Mouse (Mus musculus): Measurements from ENCODE around the gene Ddx23.

Ddx23 gene

DNA sequence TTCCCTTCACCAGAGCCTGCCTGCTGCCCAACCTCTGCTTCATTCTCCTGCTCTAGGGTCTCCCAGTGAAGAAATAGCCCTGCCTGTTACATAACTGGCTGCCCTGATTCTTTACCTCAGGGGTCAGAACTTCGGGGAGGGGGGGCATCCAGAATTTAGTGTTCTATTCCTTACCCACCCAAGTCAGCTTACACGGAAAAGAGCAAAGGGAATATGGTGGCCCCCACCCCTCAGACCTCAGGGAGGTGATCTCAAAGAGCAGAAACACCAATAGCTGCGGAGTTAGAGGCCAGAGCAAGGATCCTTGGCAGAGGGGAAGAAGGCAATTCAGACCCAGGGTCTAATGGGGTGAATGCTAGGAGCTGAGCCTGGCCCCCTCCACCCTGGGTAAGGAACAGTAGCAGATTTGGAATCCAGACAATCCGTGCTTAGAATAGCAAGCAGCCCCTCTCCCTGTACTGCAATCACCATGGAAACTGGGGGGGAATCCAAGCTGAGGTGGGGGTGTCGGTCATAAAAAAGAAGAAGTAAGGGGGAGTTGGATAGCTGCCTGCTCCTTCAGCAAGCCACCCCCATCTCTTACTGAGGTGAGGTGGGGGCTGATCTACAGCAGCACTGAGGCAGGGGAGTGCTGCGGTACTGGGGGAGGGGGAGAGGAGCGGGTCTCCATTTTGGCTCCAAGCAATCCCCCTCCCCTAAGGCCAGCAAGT, 11.7 kb upstream of the Ddx23 start:
- no peak for DNase-seq

DNA sequence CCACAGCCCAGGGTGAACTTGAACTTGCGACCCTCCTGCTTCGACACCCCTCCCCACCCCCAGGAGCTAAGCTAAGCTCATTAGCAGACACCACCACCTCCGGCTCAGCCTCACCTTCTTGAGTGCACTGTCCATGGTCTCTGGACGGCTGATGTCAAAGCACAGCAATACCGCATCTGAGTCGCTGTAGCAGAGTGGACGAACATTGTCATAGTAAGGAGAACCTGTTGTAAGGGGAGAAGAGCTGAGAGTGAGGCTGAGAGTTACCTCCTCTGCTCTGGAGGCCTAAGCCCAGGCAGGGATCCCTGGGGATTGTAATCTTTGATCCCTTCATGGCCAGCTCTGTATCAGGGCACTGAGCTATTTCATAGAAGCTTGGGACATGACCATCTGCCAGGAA, 11.0 kb upstream of the Ddx23 start:
- DNase-seq = no peak

DNA sequence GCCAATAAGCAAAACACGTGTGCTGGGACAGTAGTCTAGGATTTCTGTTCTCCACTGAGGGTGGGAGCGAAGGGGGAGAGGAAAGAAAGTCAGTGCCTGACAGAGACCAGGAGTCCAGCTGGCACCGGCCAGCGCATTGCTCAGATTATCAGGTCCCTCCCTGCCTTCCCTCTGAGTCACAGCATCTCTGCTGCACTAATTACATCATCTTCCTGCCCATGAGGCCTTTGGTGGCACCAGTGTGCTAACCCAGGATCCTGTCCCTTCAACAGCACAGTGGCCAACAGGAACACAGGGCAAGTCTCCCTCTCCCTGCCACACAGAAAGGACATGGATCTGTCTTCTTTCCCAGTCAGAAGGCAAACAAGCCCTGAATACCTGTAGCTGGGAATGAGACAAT, 9.9 kb upstream of the Ddx23 start:
- no peak for DNase-seq

DNA sequence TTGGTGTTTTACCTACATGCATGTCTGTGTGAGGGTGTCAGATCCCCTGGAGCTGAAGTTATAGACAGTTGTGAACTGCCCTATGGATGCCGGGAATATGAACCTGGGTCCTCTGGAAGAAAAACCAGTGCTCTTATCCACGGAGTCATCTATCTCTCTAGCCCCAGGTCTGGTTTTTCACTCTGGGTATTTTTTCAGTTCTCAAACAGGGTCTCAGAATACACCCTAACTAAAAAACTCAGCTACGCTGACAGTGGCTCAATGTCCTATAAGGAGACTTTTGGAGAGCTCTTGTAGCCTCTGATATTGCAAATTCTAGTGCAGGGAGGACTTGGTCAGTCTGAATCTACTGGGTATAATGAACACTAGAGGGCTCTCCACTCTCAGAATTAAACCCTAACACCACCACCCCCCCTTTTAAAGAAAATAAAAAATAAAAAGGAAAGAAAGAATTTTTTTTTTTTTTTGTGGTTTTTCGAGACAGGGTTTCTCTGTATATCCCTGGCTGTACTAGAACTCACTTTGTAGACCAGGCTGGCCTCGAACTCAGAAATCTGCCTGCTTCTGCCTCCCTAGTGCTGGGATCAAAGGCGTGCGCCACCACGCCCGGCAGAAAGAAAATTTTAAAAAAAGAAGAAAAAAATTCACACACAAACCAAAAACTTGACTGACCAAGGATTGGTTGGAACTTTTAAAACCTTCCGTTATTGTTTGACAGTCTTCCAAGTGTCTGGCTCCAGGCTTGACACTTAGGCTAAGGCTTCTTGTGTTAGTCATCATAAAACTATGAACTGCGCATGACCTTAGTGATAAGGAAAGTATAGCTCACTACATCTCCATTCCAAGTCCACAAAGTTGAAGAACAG, 1.6 kb upstream of the Ddx23 start:
- DNase-seq = peak; percentile 38

DNA sequence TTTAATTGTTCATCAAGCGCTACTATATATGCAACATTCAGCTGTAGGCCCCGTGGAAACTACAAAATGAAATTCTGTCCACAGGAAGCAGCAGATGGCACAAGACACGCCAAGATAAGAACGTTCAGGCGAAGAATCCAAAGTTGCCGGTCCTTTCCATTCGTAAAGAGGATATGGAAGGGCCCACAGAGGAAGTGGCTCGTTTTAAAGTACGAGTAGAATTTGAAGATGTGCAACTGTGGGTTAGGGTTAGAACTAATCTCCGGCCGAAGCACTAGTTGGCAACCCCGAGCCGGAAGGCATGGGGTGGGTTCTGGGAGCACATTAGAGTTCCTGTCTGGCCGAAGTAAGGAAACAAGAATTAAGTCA, 512 bp downstream of the Ddx23 start:
- DNase-seq = no peak

DNA sequence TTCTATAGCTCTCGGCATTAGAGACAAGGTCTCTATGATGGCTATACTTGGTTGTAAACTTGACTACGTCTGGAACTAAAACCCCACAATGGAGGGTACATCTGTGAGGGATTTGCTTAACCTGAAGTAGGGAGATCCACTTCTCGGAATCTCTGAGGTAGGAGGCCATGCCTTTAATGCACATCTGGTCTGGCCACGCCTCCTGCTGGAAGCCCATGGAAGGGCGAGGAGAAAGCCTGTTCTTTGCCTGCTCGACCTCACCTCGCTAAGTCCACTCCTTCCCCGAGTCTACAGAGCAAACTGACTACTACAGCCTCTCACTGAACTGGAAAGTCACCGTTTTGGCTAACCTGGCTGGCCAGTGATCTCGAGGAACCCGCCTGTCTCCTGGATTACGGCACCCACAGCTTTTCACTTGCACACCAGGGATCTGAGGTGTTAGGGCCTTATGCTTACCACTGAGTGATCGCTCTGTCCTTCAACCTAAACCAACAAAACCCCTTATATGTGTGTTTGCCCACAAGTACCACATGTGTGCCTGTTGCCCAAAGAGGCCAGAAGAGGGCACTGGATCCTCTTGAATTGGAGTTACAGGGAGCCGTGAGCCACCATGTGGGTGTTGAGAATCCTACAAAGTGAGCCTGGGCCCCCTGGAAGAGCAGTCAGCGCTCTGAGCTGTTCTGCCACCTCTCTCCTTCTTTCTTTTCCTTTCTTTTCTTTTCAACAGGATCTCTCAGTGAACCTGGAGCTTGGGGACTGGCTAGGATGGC, 5.5 kb downstream of the Ddx23 start:
- DNase-seq = no peak

DNA sequence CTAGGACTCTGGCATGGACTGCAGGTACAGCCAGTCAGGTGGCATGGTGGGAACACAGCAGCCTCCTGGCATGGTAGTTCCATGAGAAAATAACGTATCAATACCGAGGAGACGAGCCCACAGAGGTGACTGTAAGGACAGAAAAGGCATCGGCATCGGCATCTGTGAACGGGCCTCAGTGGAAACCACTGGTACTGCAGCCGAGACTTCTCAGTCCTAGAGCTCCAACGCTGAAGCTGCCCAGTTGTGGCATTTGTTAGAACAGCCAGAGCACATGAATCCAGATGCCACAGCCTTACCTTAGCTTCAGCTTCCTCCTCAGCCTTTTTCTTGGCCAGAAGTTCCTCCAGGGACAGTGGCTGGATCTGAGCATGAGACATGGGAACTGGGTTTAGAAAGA, 10.5 kb downstream of the Ddx23 start:
- DNase-seq = no peak

DNA sequence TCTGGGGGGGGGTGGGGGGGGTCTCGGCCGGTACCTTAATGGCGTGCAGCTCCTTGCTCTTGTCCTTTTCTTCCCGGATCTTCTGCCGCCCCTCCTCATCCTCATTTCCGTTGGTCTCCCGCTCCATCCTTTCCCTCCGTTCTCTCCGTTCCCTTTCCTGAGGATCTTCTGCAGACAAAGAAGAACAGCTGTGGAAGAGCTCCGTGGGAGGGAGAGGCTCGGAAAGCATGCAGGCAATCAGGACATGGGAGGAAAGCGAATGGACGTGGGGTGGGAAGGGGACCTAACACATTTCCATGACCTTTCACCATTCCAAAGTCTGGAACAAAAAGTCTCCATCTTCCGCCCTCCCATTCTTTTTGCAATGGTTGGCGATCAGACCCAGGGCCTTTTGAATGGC, 11.3 kb downstream of the Ddx23 start:
- DNase-seq = no peak

DNA sequence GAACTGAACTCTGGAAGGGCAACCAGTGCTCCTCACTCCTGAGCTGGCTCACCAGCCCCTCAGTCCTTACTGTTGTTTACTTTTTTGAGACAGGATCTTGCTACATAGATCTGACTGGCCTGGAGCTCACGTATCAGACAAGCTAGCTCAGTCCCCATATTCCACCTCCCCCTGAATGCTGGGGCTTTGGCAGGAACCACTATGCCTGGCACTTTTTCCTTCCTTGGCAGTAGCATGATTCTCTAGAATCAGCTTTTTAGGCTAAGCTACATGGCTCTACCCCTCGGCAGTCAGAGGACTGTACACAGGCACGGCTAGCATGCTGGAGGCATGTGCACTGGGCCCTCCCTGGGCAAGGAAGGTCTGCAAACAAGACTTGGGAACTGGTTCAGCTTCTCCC, 14.6 kb downstream of the Ddx23 start:
- no peak for DNase-seq

DNA sequence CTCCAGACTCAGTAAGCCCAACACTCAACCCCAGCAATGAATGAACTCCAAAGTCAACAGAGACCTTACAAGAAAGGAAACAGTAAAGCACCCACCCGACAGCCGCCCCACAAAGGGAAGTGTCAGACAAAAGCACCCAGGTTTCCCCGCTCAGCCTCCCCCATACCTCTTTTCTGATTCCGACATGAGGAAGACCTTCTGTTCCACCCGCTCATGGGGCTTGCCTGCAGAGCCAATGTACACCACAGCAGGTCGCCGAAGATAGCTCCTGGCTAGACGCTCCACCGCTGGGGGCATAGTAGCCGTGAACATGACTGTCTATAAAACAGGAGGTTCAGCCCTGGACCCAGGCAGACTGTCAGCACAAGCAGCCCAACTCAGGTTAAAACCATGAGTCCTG, 15.4 kb downstream of the Ddx23 start:
- no peak for DNase-seq

DNA sequence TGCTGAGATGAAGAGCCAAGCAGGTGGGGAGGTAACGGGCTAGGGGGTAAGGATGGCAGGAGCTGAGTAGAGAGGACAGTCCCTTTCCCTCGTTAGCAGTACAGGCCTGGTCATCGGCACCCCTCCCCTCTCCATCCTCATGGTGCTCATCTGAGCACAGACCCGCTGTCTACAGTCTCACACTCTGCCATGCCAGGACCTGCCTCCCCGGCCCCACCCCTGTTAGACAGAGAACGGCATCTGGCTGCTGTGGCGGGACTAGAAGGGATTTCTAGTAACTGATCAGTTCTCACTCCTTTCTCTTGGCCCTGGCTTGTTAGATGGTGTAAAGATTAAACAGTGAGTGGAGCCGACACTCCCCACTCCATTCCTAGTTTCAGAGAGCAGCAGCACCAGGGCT, 16.0 kb downstream of the Ddx23 start:
- DNase-seq = no peak

DNA sequence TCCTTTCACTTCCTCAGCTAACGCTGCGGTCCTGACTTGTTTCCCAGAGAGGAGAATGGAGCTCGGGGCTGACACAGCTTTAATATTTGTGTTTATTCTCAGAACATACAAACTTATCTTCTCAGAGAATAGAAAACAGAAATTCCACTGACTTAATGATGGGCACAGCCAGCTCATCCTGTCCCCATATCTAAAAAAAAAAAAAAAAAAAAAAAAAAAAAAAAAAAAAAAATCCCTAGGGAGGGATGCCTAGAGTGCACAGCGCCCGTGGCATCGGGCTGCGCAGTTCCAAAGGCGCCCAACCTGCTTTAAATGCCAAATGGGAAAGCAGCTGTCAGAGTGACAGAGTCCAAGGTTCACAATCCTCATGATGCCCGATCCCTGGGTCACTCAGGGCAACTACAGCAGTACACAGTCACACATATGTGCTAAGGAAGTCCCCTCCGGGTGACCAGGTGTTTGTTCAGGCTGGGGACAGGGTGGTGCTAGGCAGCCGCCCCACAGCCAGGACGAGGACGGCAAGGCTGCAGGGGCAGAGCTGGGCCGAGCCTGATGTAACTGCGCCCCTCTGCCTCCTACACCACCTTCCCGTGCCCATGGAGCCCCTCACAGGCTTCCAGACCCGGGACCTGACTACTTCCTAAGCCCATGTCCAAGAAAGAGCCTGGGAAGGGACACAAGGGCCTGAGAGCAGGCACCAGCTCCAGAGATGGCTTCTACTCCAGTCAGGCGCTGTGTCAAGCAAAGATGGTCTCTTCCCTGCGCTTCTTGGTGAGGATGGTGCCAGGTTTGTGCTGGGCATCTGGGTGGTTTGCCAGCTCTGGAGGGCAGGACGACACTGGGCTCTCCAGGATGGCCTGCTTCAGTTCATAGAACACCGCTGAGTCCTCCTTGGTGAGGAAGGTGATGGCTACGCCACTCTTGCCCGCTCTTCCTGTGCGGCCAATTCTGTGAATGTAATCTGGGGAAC, 17.4 kb downstream of the Ddx23 start:
- no peak for DNase-seq

DNA sequence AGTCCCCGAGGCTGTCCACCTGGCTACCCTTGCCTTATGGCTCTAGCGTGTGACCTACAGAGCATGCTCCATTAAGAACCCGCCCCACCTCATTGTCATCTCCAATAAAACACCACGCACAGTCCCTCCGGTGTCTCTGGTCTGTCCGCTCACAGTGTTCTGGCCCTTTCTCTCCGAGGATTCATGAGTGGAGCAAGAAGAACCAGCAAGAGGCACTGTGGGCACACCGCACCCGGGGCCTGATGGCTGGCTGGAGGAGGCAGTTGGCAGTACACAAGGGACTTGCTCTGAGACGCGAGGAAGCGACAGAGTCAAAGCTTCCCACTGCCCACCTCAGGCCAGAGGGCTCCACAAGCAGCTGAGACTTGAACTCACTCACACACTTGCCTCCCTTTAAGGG, 18.3 kb downstream of the Ddx23 start:
- DNase-seq = no peak

DNA sequence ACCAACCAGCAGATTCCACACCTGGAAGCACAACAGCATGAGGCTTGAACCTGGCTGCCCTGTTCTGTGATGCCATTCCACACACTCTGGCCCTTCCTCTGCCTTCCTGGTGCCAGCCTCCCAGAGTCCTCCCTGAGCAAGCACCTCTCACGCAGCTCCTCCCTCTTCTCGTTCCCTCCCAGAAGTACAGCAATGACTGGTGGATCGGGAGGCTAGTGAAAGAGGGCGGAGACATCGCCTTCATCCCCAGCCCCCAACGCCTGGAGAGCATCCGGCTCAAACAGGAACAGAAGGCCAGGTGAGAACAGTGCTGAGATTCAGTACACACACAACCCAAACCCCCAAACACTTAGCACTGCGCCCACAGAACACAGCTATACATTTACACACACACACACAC, 22.5 kb downstream of the Ddx23 start:
- peak; percentile 65 for DNase-seq

DNA sequence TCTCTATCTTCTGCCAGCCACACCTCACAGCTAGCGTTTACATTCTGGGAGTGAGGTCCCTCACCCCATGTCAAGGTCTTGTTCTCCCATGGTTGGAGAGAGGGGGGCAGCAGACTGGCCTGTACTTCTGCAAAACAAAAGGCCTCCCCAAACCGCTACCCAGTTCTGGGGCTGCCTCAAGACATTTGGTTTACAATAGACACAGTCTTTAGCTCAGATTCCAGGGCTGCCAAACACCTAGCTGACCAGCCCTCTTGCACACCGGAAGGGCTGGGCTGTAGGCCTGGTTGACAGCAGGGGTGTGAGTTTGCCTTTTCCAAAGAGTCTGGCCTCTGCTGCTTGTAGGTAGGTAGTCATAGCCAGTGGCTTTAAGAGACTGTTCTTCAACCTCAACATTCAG, 25.5 kb downstream of the Ddx23 start:
- no peak for DNase-seq

DNA sequence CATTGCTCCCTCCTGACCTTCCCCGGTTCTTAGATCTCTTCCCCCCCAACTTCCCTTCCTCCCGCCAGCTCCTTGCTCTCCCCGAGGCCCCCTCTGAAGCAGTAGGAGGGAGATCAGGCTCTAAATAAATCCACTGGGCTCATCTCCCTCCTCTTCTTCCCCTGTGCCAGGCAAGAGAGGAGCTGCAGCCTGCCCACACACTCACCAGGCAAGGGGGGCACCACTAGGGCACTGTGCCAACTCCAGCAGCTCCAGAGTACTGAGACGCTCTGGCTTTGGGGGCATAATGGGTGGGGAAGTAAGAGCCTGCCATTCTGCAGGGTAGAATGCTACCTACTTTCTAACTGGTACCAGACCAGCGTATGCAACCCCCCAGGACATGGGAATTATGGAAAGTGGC, 26.2 kb downstream of the Ddx23 start:
- DNase-seq = no peak

DNA sequence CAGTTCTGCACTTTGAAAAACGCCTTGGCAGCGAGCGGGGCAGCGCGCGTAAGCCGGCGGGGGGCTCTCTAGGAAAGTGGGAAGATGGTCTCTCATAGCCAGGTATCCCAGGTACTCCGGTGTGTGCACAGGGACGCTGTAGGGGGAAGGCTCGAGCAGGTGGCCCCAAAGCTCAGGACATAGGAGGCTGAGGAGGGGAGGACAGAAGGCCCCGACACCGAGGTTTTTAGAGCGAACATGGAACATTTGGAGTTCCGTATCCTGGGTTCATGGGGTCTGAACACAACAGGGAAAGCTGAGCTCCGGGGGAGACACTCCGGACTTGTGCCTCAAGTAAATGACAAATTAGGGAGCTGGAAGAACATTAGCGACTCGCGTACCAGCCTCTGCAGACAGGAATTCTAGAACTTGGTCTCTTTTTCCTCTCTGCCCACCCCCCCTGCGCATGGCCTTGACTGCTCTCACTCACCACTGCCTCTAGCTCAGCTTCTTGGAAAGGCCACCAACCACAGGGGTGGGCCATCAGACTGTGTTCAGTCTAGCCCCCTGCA, 27.3 kb downstream of the Ddx23 start:
- peak; percentile 54 for DNase-seq

DNA sequence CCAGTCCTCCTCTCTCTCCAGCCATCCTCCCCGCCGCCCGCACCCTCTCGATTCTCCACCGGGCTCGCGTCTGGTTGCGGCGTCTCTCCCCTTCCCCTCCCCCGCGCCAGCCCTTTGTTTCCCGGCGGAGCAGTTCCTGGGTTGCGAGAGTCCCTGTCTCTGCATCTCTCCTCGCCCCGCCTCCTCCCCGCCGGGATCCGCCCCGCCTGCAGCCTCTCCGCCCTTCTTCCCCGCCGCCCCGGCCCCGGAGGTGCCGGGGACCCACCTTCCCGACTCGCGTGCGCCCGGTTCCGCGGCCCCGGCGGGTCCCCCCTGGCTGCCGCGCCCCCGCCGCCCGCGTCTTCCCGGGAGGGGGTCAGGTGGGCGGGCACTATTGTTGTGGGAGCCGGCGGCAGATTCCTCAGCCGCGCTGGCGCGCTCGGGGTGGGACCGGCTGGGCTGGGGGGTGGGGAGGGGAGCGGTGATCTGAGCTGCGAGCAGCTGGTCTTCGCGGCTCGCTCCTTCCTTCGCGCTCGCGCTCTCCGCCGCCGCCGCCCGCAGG, 28.1 kb downstream of the Ddx23 start:
- DNase-seq = peak; percentile 92

DNA sequence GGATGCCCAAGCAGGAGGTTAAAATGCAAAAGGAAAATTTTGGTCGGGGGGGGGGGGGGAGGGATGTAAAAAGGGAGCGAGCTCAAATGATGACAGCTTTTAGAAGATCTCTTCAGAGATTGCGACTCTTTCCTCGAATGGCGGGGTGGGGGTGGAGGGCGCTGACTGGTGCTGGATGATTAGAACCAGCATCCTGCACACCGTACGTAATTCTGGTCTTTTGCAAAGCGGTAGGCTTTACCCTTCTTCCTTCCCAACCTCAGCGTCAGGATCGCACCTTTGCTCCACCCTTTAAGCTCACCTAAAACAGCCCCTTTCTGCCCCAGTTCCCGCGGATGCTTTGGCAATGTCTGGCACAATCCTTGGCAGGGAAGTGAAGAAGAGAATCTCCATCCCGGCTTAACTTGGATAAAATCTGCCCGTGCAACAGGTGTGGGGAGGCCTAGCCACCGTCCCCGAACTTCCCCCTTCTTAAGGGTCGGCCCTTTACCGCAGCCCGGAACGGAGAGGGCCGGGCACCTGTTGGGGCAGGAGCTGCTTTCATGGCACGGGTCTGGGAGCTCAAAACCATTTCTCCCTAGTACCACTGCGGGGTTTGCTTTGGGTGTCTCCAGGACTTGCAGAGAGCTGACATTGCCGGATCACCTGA, 28.7 kb downstream of the Ddx23 start:
- no peak for DNase-seq

DNA sequence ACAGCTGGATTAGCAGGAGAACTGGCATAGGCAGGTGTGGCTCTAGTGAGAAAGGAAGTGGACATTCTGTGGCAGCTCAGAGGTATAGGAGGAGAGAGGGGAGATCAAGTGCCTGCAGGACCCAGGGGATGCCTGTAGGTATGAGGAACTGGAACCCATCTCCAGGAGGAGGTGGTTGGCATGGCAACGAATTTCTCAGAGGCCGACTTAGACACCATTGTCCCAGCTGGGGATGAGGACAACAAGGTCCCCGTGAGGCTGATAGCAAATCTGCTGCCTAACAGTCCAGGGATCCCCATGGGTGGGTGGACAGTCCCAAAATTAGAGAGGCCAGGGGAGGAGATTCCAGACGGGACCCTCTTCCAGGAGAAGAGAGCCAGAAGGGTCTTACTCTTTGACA, 29.8 kb downstream of the Ddx23 start:
- no peak for DNase-seq

DNA sequence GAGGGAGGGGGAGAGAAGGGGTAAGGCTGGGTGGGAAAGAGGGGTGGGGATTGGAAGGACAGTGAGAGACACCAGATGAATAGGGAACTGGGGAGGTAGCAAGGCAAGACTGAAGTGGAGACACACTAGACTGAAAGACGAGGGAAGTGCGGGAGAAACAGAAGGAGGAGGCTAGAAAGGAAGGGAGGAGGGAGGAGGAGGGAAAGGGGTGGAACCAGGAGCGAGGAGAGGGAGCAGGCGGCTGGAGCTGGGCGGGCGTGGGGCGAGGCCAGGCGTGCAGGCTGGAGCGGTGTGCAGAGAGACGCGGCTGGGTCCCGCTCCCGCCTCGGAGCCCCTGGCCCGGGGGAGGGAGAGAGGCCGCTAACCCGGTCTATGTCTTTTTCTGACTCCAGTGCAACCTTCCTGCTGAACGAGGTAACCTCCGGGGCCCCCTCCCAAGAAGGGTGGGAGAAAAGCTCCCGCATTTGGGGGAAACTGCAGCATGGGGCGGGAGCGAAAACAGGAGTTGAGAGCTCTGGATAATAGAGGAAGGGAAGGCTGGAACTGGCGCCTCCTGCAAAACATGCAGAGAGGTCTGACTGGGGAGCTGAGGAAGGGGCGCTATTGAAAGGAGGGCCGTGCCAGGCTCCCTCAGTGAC, 30.5 kb downstream of the Ddx23 start:
- peak; percentile 90 for DNase-seq
